Mouse (Mus musculus): Measurements from ENCODE around the gene Pum3. TPM values are rescaled to one million over a fixed set of nuclear protein-coding genes. Genes with fewer than 3 reads are reported as not detected.

Pum3 gene
- polyA plus RNA-seq, 1 experiment from 2014 or later: 59.2 TPM

DNA sequence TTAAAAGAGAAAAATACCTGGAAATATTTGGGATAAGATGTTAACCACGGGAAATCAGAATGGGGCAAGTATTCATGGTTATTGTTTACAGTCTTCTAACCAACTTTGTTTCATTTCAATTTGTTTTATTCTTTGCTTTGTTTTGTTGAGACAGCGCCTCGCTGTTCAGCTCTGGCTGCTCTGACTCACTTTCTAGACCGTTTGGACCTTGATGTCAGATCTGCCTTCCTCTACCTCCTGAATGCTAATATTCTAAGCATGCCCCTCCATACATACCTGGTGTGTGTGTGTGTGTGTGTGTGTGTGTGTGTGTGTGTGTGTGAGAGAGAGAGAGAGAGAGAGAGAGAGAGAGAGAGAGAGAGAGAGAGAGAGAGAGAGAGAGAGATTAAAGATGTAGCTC is 65.7 kb downstream of the Pum3 start:
- Histone ChIP-seq H3K27me3 (no peaks in the 10 kb centered on the region), H3K4me2 (no peak overlapping the region), H3K4me3 (replicated peaks) (no peak overlapping the region), H3K27ac (no peak overlapping the region), H3K36me3 (no peaks in the 10 kb centered on the region), H3K4me1 (replicated peaks) (no peaks in the 10 kb centered on the region), H3K9me3 (replicated peaks) (no peaks in the 10 kb centered on the region), H3K9ac (no peak overlapping the region)
- WGBS (ENCODE audit: insufficient replicate concordance): 52% methylated on average over 4 of the region's 4 CpGs
- DNase-seq (no peak), ATAC-seq (ENCODE audit: low read depth) (no peak)

DNA sequence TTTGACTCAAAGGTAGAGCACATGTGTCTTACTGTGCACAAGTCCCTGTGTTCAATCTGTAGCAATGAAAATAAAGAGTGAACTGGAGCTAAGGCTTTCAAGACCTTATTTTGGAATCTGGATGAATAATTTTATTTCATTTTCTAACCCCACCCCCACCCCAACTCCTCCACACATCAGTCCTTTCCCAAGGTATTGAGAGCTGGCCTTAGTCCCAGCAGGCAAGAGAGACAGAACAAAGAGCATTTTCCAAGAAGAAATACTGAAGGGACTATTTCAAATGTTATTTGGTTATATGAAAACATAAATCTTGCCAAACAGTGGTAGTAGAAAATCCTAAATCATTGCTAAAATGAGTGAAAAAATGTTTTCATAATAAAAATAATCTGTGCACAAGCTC is 69.2 kb downstream of the Pum3 start:
- Histone ChIP-seq H3K27me3 (no peaks in the 10 kb centered on the region), H3K9ac (no peak overlapping the region), H3K9me3 (replicated peaks) (no peaks in the 10 kb centered on the region), H3K4me3 (replicated peaks) (no peak overlapping the region), H3K27ac (no peak overlapping the region), H3K36me3 (no peaks in the 10 kb centered on the region), H3K4me2 (no peak overlapping the region), H3K4me1 (replicated peaks) (no peaks in the 10 kb centered on the region)
- ATAC-seq (ENCODE audit: low read depth) (no peak), DNase-seq (no peak)

GRCm38 (mm10) chr19:27351700-27352099 is 77.9 kb downstream of the Pum3 start:
- DNase-seq: no peak
- Histone ChIP-seq H3K27me3 (no peaks in the 10 kb centered on the region), H3K27ac (no peak overlapping the region), H3K9ac (no peak overlapping the region), H3K4me3 (replicated peaks) (no peak overlapping the region), H3K4me1 (replicated peaks) (no peaks in the 10 kb centered on the region), H3K36me3 (no peaks in the 10 kb centered on the region), H3K4me2 (no peak overlapping the region), H3K9me3 (replicated peaks) (no peaks in the 10 kb centered on the region)
- no peak for ATAC-seq (ENCODE audit: low read depth)
- WGBS (ENCODE audit: insufficient replicate concordance): 51% methylated on average over 6 of the region's 6 CpGs

- H3K4me1 ChIP-seq (replicated peaks): no peaks in the 10 kb centered on the region
- no peak overlapping the region for H3K9ac ChIP-seq
- H3K4me3 ChIP-seq (replicated peaks): no peak overlapping the region
- no peak for DNase-seq
- H3K4me2 ChIP-seq: no peak overlapping the region
- H3K27ac ChIP-seq: no peak overlapping the region
- H3K27me3 ChIP-seq: no peaks in the 10 kb centered on the region
- no peaks in the 10 kb centered on the region for H3K9me3 ChIP-seq (replicated peaks)
- no peaks in the 10 kb centered on the region for H3K36me3 ChIP-seq
- 45% methylated on average over 1 of the region's 1 CpGs for WGBS (ENCODE audit: insufficient replicate concordance)
- no peak for ATAC-seq (ENCODE audit: low read depth)
Observed at GRCm38 (mm10) chr19:27346501-27346900, 83.1 kb downstream of the Pum3 start.

Other genes with a start within 250 kb of the Pum3 start
- 1.6 and 1.8 TPM in 2 replicates for gene Vldlr, start 213.3 kb downstream of the Pum3 start, polyA plus RNA-seq (2015; fragmentation: Nextera tagmentation; extraction: Ambion mirVana)
- gene Kcnv2, start 107.2 kb downstream of the Pum3 start, polyA plus RNA-seq (2015; fragmentation: Nextera tagmentation; extraction: Ambion mirVana): 0.02 TPM in 1 of 2 replicates, not detected in the other